Mouse (Mus musculus): ENCODE data around the gene Ccnt1.

DNA sequence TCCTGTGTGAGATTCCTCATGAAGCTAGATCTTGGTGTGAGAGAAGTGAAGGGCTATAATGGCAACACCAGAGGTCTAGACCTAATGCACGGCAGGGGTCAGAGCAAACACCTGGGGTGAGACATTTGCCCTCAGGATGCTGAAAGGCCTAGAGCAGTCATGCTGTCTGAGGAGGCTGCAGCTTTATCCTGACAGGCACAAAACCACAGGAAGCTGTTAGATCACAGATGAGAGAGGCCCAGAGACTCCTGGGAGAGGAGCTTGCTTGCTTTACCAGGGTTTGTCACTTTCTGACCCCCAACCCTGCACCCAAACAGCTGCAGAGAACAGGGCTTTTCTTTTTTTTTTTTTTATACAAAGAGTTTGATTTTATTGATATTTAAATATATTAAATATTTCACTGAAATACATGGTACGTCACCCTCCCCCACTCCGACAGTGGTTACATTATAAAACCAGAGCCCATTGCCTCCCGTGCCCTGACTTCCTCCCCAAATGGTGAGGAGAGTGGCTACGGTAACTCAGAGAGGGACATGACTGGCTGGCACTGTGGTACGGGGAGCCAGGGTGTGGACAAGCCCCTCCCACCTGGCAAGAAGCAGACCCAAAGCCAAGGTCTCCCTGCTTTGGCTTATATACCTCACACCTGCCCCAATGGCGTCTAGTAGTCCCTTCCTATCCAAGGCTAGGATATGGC lies 19.1 kb upstream of the Ccnt1 start:
- TF ChIP-seq POLR2A (IDR thresholded peaks at IDR 0.05; ENCODE audit: insufficient read depth, low read length): no peak
- no peak for TF ChIP-seq CTCF (IDR thresholded peaks at IDR 0.05; ENCODE audit: low read depth, low read length)

Data from ES-Bruce4 (cell line).